Mouse (Mus musculus): Measurements from ENCODE around the gene Pcyt2.

- no peak for TF ChIP-seq CTCF (IDR thresholded peaks at IDR 0.05; ENCODE audit: control insufficient read depth, insufficient read depth, insufficient read length)
- TF ChIP-seq MAX (IDR thresholded peaks at IDR 0.05): no peak
- no peak for TF ChIP-seq CEBPB (IDR thresholded peaks at IDR 0.05; ENCODE audit: low read depth)
- TF ChIP-seq MYOD1 (IDR thresholded peaks at IDR 0.05; ENCODE audit: control insufficient read depth, insufficient read length, low read depth): no peak
- TF ChIP-seq MYOG (IDR thresholded peaks at IDR 0.05; ENCODE audit: control insufficient read depth, extremely low read depth, insufficient read length): no peak
- TF ChIP-seq USF1 (IDR thresholded peaks at IDR 0.05; ENCODE audit: low read depth): no peak
- no peak for TF ChIP-seq FOSL1 (IDR thresholded peaks at IDR 0.05; ENCODE audit: insufficient read depth, low read length, poor library complexity, severe bottlenecking)
These were observed 44.0 kb downstream of the Pcyt2 start for GRCm38 (mm10) chr11:120573585-120574277.

Measured in C2C12 (cell line).